Mouse (Mus musculus) stomach, embryonic 16.5 days (tissue): ENCODE results near the gene Cyp4f13. TPM values are rescaled to one million over a fixed set of nuclear protein-coding genes. Genes with fewer than 3 reads are reported as not detected.

ENCODE experiments used
- ATAC-seq: fragments of 200-750 bp; cut with Nextera tagmentation; 2 replicates; pipeline ENCODE4 v1.8.0; 2017; ENCODE audit warnings: moderate number of reproducible peaks, moderate TSS enrichment; ENCODE audit not compliant: insufficient read depth, low FRiP score
- H3K27ac ChIP-seq: fragments of 300-500 bp; sonication (generic); 2 replicates; pipeline ENCODE4 v1.5.1; 2014; ENCODE audit warnings: low read length
- H3K27me3 ChIP-seq: fragments of 300-500 bp; sonication (generic); 2 replicates; pipeline ENCODE4 v1.6.1; 2014; ENCODE audit warnings: low read length, control low read depth, mixed read lengths; ENCODE audit not compliant: control insufficient read depth, insufficient read depth
- H3K36me3 ChIP-seq: fragments of 300-500 bp; sonication (generic); 2 replicates; pipeline ENCODE4 v1.6.1; 2014; ENCODE audit warnings: low read length; ENCODE audit not compliant: control insufficient read depth, insufficient read depth
- H3K4me1 ChIP-seq: fragments of 300-500 bp; sonication (generic); 2 replicates; pipeline ENCODE4 v1.6.1; 2014; ENCODE audit warnings: low read length, control low read depth, mixed read lengths; ENCODE audit not compliant: control insufficient read depth, insufficient read depth
- H3K4me2 ChIP-seq: fragments of 300-500 bp; sonication (generic); 2 replicates; pipeline ENCODE4 v1.6.1; 2014; ENCODE audit warnings: low read depth, low read length, mixed read lengths
- H3K4me3 ChIP-seq: fragments of 300-500 bp; sonication (generic); replicated peaks from 2 replicates; pipeline ENCODE4 v1.5.1; 2014; ENCODE audit warnings: mild to moderate bottlenecking, low read length
- H3K9ac ChIP-seq: fragments of 300-500 bp; sonication (generic); 2 replicates; pipeline ENCODE4 v1.6.1; 2014; ENCODE audit warnings: low read length
- H3K9me3 ChIP-seq: fragments of 300-500 bp; sonication (generic); replicated peaks from 2 replicates; pipeline ENCODE4 v1.6.1; 2016; ENCODE audit warnings: low read length, control low read depth; ENCODE audit not compliant: control insufficient read depth
- WGBS: fragments of 180-500 bp; shearing (Covaris S2); extraction: QIAGEN DNeasy Blood & Tissue Kit; methylation state at CpG from one replicate; pipeline ENCODE4 v1.1.7; 2014; 5-methylcytosine and 5-hydroxymethylcytosine counted together
- polyA plus RNA-seq: library from polyadenylated mRNA; unstranded; fragments of >200 nt; fragmentation: Nextera tagmentation; extraction: Ambion mirVana; gene quantifications from 2 replicates; pipeline ENCODE4 v1.2.1, GENCODE M21; 2015

Gene Cyp4f13
- polyA plus RNA-seq, 1 experiment from 2014 or later: 20.4 TPM

DNA sequence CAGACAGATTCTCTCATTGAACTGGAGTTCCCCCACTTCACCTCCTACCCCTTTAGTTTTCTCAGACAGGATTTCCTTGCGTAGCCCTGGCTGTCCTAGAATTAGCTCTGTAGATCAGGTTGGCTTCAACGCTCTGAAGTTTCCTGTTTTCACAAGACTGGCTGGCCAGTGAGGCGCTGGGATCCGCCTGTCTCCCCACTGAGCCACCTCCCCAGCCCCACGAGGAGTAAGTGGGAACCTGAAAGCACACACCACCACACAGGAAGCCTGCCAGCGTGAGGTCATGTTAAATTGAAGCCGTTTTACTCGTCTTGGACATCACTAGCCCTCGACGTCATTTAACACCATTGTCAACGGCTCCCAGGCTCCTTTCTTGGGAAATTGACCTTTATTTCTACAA lies 3.8 kb upstream of the Cyp4f13 start:
- no peaks in the 10 kb centered on the region for H3K36me3 ChIP-seq
- no peaks in the 10 kb centered on the region for H3K27me3 ChIP-seq
- H3K9me3 ChIP-seq: no peaks in the 10 kb centered on the region
- H3K27ac ChIP-seq: no peak overlapping the region
- WGBS: 78% methylated on average over 11 of the region's 11 CpGs
- no peak overlapping the region for H3K9ac ChIP-seq
- no peak overlapping the region for H3K4me2 ChIP-seq
- ATAC-seq: no peak
- H3K4me3 ChIP-seq: no peak overlapping the region
- H3K4me1 ChIP-seq: peaks cover 11% of the 10 kb centered on the region

DNA sequence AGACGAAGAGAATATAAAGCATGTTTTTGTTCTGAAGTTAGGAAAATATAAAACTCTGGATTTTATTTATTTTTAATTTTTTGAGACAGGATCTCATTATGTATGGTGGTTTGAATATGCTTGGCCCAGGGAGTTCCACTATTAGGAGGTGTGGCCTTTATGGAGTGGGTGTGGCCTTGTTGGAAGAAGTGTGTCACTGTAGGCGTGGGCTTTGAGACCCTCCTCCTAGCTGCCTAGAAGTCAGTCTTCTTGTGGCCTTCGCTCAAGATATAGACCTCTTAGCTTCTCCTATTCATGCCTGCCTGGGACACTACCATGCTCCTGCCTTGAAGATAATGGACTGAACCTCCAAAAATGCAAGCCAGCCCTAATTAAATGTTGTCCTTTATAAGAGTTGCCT lies 2.9 kb upstream of the Cyp4f13 start:
- H3K4me1 ChIP-seq: peaks cover 11% of the 10 kb centered on the region
- H3K36me3 ChIP-seq: no peaks in the 10 kb centered on the region
- H3K27ac ChIP-seq: no peak overlapping the region
- 85% methylated on average over 3 of the region's 3 CpGs for WGBS
- no peaks in the 10 kb centered on the region for H3K27me3 ChIP-seq
- ATAC-seq: no peak
- no peak overlapping the region for H3K4me3 ChIP-seq
- no peak overlapping the region for H3K9ac ChIP-seq
- no peak overlapping the region for H3K4me2 ChIP-seq
- H3K9me3 ChIP-seq: no peaks in the 10 kb centered on the region

DNA sequence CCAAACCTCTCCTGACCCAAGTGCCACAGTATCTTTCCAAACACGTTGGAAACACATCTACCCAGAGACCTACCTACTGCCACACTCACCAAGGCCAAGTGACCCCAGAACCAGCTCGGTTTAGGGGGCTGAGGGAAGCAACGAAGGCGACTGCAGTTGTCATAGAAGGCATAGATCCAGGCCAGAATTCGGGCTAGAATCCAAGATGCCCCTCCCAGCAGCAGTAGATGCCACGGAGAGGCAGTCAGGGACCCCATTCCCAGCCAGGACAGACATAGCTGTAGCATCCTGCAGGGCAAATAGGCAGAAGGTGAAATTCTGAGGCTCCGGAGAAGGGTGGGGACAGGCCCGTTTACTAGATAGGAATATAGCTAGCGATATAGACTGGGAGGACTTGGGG lies 486 bp downstream of the Cyp4f13 start:
- ATAC-seq: no peak
- no peaks in the 10 kb centered on the region for H3K9me3 ChIP-seq
- H3K9ac ChIP-seq: peak overlapping the region; percentile 82
- peak overlapping the region; percentile 75 for H3K4me3 ChIP-seq
- H3K36me3 ChIP-seq: no peaks in the 10 kb centered on the region
- 46% methylated on average over 9 of the region's 9 CpGs for WGBS
- peak overlapping the region; percentile 95 for H3K4me2 ChIP-seq
- H3K4me1 ChIP-seq: peaks cover 11% of the 10 kb centered on the region
- peak overlapping the region; percentile 87 for H3K27ac ChIP-seq
- H3K27me3 ChIP-seq: no peaks in the 10 kb centered on the region

DNA sequence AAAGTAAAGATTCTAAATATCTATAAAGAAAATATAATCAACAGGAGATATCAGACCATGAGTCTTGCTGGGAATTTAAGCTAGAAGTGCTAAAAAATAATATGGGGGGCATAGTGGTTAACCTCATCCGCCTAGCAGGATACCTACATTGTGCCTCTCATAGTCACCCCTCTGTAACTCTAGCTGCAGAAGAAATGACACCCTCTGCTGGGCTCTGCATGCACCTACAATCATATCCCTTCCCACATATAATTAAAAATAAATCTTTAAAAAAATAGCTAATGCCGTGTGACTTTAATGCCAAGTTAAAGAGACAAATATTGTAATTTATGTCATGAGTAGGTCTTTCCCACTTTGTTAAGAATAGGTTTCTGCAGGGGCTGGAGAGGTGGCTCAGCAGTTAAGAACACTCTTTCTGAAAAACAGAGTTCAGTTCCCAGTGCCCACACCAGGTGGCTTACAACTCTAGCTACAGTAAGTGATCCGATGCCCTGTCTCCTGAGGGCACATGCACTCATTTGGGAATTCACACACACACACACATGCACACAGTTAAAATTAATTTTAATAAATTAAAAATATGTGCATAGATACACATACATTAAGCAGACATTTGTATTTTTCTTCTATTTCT lies 2.7 kb downstream of the Cyp4f13 start:
- H3K36me3 ChIP-seq: no peaks in the 10 kb centered on the region
- H3K4me3 ChIP-seq: no peak overlapping the region
- no peak overlapping the region for H3K27ac ChIP-seq
- no peaks in the 10 kb centered on the region for H3K27me3 ChIP-seq
- no peak overlapping the region for H3K4me2 ChIP-seq
- H3K4me1 ChIP-seq: peaks cover 11% of the 10 kb centered on the region
- no peaks in the 10 kb centered on the region for H3K9me3 ChIP-seq
- H3K9ac ChIP-seq: no peak overlapping the region
- no peak for ATAC-seq
- WGBS: 78% methylated on average over 3 of the region's 3 CpGs

DNA sequence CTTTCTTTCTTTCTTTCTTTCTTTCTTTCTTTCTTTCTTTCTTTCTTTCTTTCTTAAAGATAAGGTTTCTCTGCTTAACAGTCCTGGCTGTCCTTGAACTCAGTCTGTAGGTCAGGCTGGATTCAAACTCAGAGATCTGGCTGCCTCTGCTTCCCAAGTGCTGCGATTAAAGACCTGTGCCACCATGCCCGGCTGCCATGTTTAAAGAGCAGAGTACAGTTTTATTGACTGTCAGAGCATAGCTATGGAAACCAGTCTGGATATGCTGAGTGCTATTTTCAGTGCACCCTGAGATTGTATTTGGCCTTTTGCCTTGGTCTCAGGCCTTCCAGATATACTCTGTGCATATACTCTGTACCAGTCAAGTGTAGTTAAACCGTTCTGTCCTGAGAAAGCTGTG lies 3.5 kb downstream of the Cyp4f13 start:
- Histone ChIP-seq H3K27ac (no peak overlapping the region), H3K36me3 (no peaks in the 10 kb centered on the region), H3K4me3 (no peak overlapping the region), H3K9ac (no peak overlapping the region), H3K9me3 (no peaks in the 10 kb centered on the region), H3K4me1 (peaks cover 11% of the 10 kb centered on the region), H3K4me2 (no peak overlapping the region), H3K27me3 (no peaks in the 10 kb centered on the region)
- 88% methylated on average over 3 of the region's 3 CpGs for WGBS
- ATAC-seq: no peak

DNA sequence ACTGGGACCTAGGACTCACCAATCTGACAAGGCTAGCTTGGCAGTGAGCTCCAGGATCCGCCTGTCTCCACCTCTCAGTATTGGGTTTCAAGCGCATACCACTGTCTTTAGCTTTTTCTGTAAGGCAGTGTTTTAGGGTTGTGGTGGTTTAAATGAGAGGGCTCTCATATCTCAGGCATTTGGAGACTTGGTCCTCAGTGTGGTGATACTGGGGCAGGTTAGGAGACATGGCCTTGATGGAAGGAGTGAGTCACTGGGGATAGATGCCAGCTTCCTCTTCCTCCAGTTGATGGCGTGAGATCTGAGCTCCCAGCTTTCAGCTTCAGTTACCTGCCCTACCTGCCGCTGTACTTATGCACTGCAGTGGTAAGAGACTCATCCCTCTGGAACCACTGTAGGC lies 7.4 kb downstream of the Cyp4f13 start:
- WGBS: 78% methylated on average over 4 of the region's 4 CpGs
- H3K4me2 ChIP-seq: no peak overlapping the region

DNA sequence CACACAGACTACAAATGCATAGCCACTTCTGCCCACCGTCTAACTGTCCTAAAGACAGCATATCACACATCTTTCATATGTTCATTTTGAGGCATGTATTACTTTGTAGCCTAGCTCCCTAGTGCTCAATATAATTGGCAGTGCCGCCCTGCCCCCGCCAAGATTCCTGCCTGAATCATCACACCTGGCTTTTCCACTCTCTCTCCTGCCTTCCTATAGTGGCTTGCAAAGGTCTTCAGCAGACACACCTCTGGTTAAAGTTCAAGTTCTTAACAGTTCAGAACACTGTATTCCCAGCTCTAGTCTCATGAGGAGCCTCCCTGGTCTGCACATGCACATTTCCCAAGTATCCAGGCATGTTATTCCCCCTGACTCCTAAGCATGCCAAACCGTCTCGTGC lies 19.4 kb downstream of the Cyp4f13 start:
- WGBS: 75% methylated on average over 5 of the region's 5 CpGs
- Histone ChIP-seq H3K27me3 (no peaks in the 10 kb centered on the region), H3K4me2 (no peak overlapping the region), H3K27ac (no peak overlapping the region), H3K4me3 (no peak overlapping the region), H3K9me3 (no peaks in the 10 kb centered on the region), H3K4me1 (peaks cover 8% of the 10 kb centered on the region; the same call in 1 of the 2 replicates), H3K9ac (no peak overlapping the region), H3K36me3 (no peaks in the 10 kb centered on the region)
- no peak for ATAC-seq

More for the DNA sequence above, 7.4 kb downstream of the Cyp4f13 start:
- Histone ChIP-seq H3K36me3 (no peaks in the 10 kb centered on the region), H3K4me3 (no peak overlapping the region), H3K27ac (no peak overlapping the region), H3K9ac (no peak overlapping the region), H3K4me1 (no peaks in the 10 kb centered on the region), H3K27me3 (no peaks in the 10 kb centered on the region), H3K9me3 (no peaks in the 10 kb centered on the region)
- no peak for ATAC-seq

DNA sequence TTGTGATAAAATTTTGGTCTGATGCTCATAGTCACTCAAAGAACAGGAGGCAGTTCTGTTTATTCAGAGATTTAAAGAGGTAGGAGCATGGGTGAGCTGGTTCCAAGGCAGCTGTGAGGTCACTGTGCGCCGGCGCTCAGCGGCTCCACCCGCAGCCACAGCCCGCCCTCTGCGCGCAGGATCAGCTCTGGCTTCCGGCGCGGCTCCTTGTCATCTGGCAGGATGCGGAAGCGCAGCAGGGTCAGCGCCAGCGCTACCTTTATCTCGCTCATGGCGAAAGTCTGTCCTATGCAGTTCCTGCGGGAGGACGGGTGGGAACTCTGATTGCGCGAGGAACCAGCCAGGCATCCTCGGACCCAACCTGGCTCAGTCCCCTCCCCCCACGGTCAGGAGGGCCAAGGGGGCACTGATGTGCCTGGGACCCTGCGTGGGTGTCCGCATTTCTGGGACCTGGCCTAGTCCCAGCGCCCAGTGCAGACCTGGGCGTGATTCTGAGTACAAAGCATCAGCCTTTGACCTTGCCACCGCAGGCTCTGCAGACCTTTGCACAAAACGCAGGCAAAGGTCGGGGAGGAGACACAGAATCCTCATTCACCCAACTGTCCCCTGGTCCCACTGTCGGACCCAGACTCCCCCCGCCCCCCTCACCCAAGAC lies 22.4 kb downstream of the Cyp4f13 start:
- peak; percentile 95 for ATAC-seq
- no peaks in the 10 kb centered on the region for H3K27me3 ChIP-seq
- H3K27ac ChIP-seq: peak overlapping the region; percentile 37
- no peaks in the 10 kb centered on the region for H3K36me3 ChIP-seq
- peak overlapping the region; percentile 89 for H3K4me2 ChIP-seq
- WGBS: 13% methylated on average over 32 of the region's 32 CpGs
- peak overlapping the region; percentile 79 for H3K9ac ChIP-seq
- H3K4me1 ChIP-seq: peaks cover 8% of the 10 kb centered on the region; the same call in 1 of the 2 replicates
- 0 out of 2 replicates have a peak, but pooled peaks cover 7% of the 10 kb centered on the region for H3K9me3 ChIP-seq
- peak overlapping the region; percentile 58 for H3K4me3 ChIP-seq

DNA sequence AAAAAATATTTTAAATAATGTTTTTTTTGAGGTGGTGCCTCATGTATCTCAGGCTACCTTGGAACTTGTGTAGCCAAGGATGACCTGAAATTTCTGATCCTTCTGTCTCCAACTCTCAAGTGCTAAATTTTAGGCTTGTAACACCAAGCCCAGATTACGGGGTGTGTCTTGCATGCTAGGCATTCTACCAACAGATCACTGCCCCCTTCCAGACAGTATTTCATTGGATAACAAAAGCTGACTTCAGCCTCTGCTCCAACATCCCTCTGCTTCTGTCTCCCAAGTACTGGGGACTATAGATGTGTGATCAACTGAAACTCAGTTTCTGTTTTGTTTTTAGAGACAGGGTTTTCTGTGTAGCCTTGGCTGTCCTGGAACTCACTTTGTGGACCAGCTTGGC lies 23.5 kb downstream of the Cyp4f13 start:
- Histone ChIP-seq H3K27ac (no peak overlapping the region), H3K4me3 (no peak overlapping the region), H3K36me3 (no peaks in the 10 kb centered on the region), H3K9me3 (0 out of 2 replicates have a peak, but pooled peaks cover 7% of the 10 kb centered on the region), H3K4me1 (peaks cover 8% of the 10 kb centered on the region; the same call in 1 of the 2 replicates), H3K27me3 (no peaks in the 10 kb centered on the region), H3K9ac (no peak overlapping the region), H3K4me2 (no peak overlapping the region)
- ATAC-seq: no peak
- 95% methylated on average over 1 of the region's 1 CpGs for WGBS
